9 mouse cellular contexts compared by ENCODE assay signal in the genomic region with DNA sequence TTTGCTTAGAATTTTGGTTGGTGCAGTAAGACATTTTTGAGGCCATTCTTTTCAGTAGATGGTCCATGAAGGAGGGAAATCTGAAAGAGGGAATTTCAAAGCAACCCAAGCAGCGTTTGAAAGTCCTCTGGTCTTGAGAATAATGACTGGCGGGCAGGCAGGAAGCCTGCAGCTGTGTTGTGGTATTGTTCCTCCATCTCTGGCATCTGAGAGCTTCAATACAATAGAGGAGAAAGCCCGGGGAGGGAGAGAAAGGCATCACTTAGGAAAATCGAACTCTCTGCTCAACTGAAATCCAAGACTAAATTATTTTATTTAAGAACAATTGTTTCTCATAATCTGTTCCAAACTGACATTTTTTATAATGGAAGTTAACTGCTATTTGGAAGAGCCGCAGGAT. TPM values are rescaled to one million over a fixed set of nuclear protein-coding genes. Genes with fewer than 3 reads are reported as not detected.
DNase-seq lines count a peak whose midpoint lies in the region; ATAC-seq and TF ChIP-seq lines count a peak whose summit lies in the region.
"Had no signal": no experiment of that assay in that cellular context is flagged by ENCODE, and none has a peak within 500 bp of the region (broad histone marks: within the 10 kb centered on the region; RNA-seq: fewer than 3 reads in every experiment).

No protein-coding gene starts in this region.

- no peak for ATAC-seq in lung, embryonic 14.5 days (ENCODE audit: insufficient read depth)
- no peak for ATAC-seq in forebrain, postnatal 0 days

- H3K4me2 ChIP-seq in lung, embryonic 14.5 days: no peak overlapping the region
- 0 out of 2 replicates have a peak overlapping the region, but pooled peaks have one; percentile 0 for H3K4me2 ChIP-seq in forebrain, postnatal 0 days (ENCODE audit: low read depth)

- WGBS in lung, embryonic 14.5 days: 35% methylated on average over 5 of the region's 5 CpGs
- WGBS in forebrain, postnatal 0 days: 6% methylated on average over 5 of the region's 5 CpGs
- WGBS in olfactory bulb, adult 2 months: 16% methylated on average over 5 of the region's 5 CpGs

- H3K27ac ChIP-seq in lung, embryonic 14.5 days (ENCODE audit: low read depth): no peak overlapping the region
- H3K27ac ChIP-seq in forebrain, postnatal 0 days (ENCODE audit: low read depth, low read length): peak overlapping the region; percentile 46
- H3K27ac ChIP-seq in olfactory bulb, adult 2 months (ENCODE audit: insufficient read depth, low read depth, low read length): peak overlapping the region; percentile 42; the same call in 1 of the 2 replicates

- H3K27me3 ChIP-seq in lung, embryonic 14.5 days (ENCODE audit: insufficient read depth, low read length): no peaks in the 10 kb centered on the region
- H3K27me3 ChIP-seq in forebrain, postnatal 0 days (ENCODE audit: insufficient read depth, low read length): no peaks in the 10 kb centered on the region

- TF ChIP-seq POLR2A in olfactory bulb, adult 2 months (IDR thresholded peaks at IDR 0.05; ENCODE audit: insufficient read depth, low read depth, low read length): no peak

- peaks cover 15% of the 10 kb centered on the region for H3K4me1 ChIP-seq in lung, embryonic 14.5 days (ENCODE audit: insufficient read depth)
- 0 out of 2 replicates have a peak, but pooled peaks cover 9% of the 10 kb centered on the region for H3K4me1 ChIP-seq in forebrain, postnatal 0 days (ENCODE audit: insufficient read depth)
- peaks cover 2% of the 10 kb centered on the region; the same call in 1 of the 2 replicates for H3K4me1 ChIP-seq in olfactory bulb, adult 2 months (ENCODE audit: control insufficient read depth, insufficient read depth, low read length)

- no peaks in the 10 kb centered on the region for H3K9me3 ChIP-seq in lung, embryonic 14.5 days (ENCODE audit: low read depth, low read length)
- H3K9me3 ChIP-seq in forebrain, postnatal 0 days (ENCODE audit: low read length): no peaks in the 10 kb centered on the region

- TF ChIP-seq CTCF in lung, embryonic 14.5 days (IDR thresholded peaks at IDR 0.05; ENCODE audit: low read depth): no peak
- no peak for TF ChIP-seq CTCF in forebrain, postnatal 0 days (IDR thresholded peaks at IDR 0.05; ENCODE audit: low read depth)
- TF ChIP-seq CTCF in olfactory bulb, adult 2 months (IDR thresholded peaks at IDR 0.05; ENCODE audit: insufficient read depth, low read depth, low read length): no peak

- H3K4me3 ChIP-seq in lung, embryonic 14.5 days (ENCODE audit: low read depth, low read length): no peak overlapping the region
- H3K4me3 ChIP-seq in forebrain, postnatal 0 days (ENCODE audit: low read depth, low read length): no peak overlapping the region
- H3K4me3 ChIP-seq in olfactory bulb, adult 2 months (ENCODE audit: insufficient read depth, low read depth, low read length): no peak overlapping the region
- H3K4me3 ChIP-seq: erythroblast, embryonic 14.5 days had no signal

- peak; percentile 21 for DNase-seq in lung, embryonic 14.5 days
- no peak for DNase-seq in lung, postnatal 36 days
- peak; percentile 70 for DNase-seq in embryo, embryonic 10 days (ENCODE audit: low spot score)
- no peak for DNase-seq in forebrain, postnatal 0 days
- no peak for DNase-seq in cerebellum, adult 18-20 months
- no peak for DNase-seq in ovary, postnatal 14 days (ENCODE audit: low spot score)
- DNase-seq: kidney, postnatal 36 days had no signal

- no peak overlapping the region for H3K9ac ChIP-seq in lung, embryonic 14.5 days
- H3K9ac ChIP-seq in forebrain, postnatal 0 days: no peak overlapping the region

- H3K36me3 ChIP-seq in lung, embryonic 14.5 days (ENCODE audit: insufficient read depth): no peaks in the 10 kb centered on the region
- no peaks in the 10 kb centered on the region for H3K36me3 ChIP-seq in forebrain, postnatal 0 days (ENCODE audit: insufficient read depth)

RNA-seq across cellular contexts. Expression of gene Ncoa3, which starts 8.3 kb away (rescaled TPM):
- polyA plus RNA-seq in lung, embryonic 14.5 days (2014; fragmentation: Nextera tagmentation; extraction: Ambion mirVana): 17.4 and 17.7 TPM in 2 replicates
- 19.8 and 24.1 TPM in 2 replicates for total RNA-seq in forebrain, postnatal 0 days (2014; rRNA removed)
- 6.6 and 9.8 TPM in 2 replicates for polyA plus RNA-seq in forebrain, postnatal 0 days (2015; fragmentation: Nextera tagmentation; extraction: Ambion mirVana)
- polyA plus RNA-seq in olfactory bulb, adult 2 months (2012; ENCODE audit: insufficient read depth, insufficient read length, low replicate concordance, missing spikeins): not detected in 2 replicates

Comparison
In these comparisons a context has a peak if more than half of its experiments do, and no peak if none do; other contexts are left out.
1. DNase-seq: peak in lung, embryonic 14.5 days (single experiment) and embryo, embryonic 10 days (single experiment); none in lung, postnatal 36 days (single experiment), forebrain, postnatal 0 days (single experiment), cerebellum, adult 18-20 months (0 of 2) and ovary, postnatal 14 days (single experiment).